Mouse (Mus musculus): ENCODE data around the gene Ppp2r1a. TPM values are rescaled to one million over a fixed set of nuclear protein-coding genes. Genes with fewer than 3 reads are reported as not detected.

Ppp2r1a gene
- total RNA-seq (2017), result 105 to 145 TPM (median 139 TPM) in 3 replicates

DNA sequence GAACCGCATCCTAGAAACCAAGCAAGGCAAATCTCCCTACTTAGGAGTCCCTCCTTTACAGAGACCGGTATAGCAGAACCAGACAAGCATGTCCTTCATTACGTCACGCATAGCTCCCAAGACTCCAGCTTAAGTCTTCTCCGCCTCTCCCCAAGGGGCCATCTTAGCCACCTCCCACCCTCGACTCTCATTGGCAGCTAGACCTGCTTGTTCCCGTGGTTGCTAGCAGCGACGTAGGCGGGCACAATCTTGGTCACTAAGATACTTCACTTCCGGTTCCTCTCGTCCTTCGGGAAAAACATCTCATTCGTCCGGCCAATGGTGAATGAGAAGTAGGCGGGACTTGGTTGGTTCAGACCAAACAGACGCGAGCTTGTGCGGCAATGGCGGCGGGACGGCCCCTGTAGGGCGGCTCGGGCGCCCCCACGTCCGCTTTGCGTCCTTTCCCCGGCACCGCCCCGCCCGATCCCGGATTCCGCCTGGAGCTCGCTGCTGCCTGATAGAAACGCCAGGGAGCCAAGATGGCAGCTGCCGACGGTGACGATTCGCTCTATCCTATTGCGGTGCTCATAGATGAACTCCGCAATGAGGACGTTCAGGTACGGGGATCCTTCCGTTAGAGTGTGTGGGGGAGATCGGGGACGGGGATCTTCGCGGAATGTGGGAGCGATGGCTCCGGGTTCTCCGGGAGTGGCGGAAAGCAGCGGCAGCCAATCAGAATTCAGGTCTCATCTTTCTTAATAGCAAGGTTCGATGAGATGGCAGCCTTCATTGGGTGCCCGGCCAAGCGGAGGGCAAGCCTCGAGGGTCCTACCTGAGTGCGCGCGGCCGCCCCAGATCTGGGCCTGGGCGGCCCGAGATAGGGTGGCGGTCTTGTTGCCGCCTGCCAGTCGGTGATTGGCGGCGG, at the start of gene Ppp2r1a:
TSS of gene Ppp2r1a (plus strand) at position 327 of the 907 bp plus-strand sequence.
- peak; percentile 98 for ATAC-seq (replicated peaks; ENCODE audit: insufficient number of reproducible peaks, low FRiP score, low TSS enrichment, poor library complexity, severe bottlenecking)

DNA sequence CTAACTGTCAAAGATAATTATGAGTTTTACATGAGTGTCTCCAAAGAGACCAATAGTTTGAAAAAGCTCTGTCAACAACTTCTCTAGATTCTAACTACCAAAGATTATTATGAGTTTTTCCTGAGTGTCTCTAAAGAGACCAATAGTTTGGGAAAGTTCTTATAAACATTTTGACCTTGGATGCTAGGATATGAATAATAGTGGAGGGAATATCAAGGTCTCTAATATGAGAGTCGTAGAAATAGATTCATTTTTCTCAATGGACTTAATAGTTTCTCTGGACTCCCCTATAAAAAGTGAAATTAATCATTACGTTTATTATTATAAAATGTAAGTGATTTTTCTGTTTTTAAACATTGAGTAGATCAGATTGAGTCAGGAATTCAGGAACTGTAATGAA, 40.1 kb upstream of the Ppp2r1a start, which contains the start of gene Vmn1r231:
TSS of gene Vmn1r231 (minus strand) at position 101 of the 400 bp plus-strand sequence.
- ATAC-seq (replicated peaks; ENCODE audit: insufficient number of reproducible peaks, low FRiP score, low TSS enrichment, poor library complexity, severe bottlenecking), result no peak

DNA sequence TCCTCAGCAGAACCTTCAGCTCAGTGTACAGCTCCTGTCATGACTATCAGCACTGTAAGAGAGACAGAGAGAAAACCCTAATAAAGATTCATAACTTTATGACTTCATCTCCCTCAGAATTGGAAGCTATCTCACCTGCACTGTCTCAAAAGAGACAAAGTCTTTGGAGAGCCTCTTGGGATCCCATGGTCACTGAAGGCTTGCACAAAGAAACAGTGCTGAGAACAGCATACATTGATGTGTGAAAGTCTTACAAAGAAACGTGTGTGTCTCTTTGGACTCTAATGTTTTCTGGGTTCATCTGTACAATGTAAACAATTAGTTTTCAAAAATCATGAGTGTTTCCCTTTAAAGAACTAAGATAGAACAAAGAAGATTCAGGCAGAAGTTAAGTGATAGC, 25.5 kb upstream of the Ppp2r1a start, which contains the start of gene Vmn1r232:
TSS of gene Vmn1r232 (minus strand) at position 101 of the 400 bp plus-strand sequence.
- no peak for ATAC-seq (replicated peaks; ENCODE audit: insufficient number of reproducible peaks, low FRiP score, low TSS enrichment, poor library complexity, severe bottlenecking)

DNA sequence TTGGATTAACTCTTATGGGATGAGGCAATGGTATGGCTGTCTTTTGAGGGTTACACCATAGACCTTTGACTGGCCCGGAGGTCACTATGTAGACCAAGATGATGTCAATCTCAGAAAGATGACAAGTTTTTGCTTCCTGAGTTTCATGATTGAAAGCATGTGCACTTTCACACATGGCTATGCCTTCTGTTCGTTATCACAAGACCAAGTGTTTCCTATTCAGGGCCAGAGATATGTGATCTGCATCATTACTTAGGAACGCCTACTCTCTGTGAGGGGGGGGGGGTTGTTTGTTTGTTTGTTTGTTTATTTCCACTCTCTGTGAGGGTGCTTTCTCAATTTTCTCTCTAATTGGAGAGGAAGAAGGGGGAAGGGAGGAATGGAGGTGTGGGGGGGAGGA, 885 bp upstream of the Ppp2r1a start:
- no peak for ATAC-seq (replicated peaks; ENCODE audit: insufficient number of reproducible peaks, low FRiP score, low TSS enrichment, poor library complexity, severe bottlenecking)

DNA sequence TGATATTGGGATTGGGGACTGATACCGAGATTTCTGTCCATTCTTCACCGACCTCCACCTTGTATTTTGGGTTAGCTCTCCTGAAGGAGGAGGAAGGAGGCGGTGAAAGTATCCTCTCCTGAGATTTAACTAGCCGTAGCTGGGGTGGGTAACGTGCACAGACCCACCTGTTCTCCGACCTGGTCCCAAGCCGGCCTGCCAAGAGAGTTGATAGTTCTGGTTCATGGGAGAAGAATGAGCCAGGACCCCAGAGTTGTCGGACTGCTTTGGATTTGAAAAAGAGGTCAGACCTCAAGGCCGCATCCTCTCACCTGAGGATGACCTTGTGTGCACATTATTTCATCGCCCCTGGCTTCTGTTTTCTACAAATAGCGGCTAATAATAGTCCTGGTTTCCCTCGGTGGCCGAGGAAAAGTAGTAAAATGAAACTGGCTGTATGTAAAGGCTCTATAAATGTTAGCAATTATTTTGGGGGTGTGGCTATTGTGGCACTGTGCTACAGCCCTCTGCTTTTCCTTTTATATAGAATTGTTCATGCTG, 985 bp downstream of the Ppp2r1a start:
- no peak for ATAC-seq (replicated peaks; ENCODE audit: insufficient number of reproducible peaks, low FRiP score, low TSS enrichment, poor library complexity, severe bottlenecking)

DNA sequence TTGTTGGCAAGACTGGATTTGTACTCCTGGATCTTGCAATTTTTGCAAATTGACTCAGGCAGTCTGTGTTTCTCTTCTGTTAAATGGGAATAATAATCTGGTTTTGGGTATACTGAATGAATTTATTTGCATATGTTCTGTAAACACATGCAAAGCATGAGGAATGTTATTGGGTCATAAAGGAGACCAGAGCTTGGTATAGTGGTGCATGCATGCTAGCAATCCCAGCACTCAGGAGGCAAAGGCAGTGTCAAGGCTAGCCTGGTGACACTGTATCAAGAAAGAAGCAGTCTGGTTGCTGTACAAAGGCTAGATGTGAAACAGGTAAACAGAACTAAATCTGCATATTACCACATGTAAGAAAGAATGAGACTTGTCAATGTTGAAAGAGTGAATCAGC, 1.5 kb downstream of the Ppp2r1a start:
- no peak for ATAC-seq (replicated peaks; ENCODE audit: insufficient number of reproducible peaks, low FRiP score, low TSS enrichment, poor library complexity, severe bottlenecking)

DNA sequence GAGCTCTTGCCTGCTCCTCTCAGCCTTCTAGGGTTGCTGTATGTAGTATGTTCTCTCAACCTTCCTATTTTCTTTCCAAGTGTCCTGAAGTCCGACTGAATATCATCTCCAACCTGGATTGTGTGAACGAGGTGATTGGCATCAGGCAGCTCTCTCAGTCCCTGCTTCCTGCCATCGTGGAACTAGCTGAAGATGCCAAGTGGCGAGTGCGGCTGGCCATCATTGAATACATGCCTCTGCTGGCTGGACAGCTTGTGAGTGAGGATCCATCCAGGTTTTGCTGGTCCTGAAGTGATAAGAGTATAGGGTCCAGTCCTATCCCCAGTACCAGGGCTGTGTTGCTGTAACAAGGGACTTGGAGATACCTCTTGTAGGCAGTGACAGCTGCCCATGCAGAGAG, 15.3 kb downstream of the Ppp2r1a start:
- no peak for ATAC-seq (replicated peaks; ENCODE audit: insufficient number of reproducible peaks, low FRiP score, low TSS enrichment, poor library complexity, severe bottlenecking)

DNA sequence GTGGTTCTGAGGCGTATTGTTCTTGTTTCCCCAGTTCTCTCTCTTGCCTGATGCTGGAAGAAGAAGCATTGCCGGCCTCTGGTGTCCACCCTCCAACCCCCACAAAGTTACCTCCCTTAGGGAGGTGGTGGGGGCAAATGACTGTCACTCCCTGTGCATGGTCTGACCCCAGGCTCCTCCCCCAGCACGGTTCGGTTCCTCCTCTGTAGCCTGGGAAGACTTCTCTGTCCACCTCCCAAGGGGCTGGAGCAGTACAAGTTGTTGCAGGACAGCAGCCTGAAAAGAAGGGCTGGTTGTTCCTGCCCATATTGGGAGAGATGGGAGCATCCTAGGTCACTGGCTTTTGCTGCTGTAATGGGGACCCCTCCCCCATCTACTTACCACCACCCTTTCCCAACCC, 20.3 kb downstream of the Ppp2r1a start:
- no peak for ATAC-seq (replicated peaks; ENCODE audit: insufficient number of reproducible peaks, low FRiP score, low TSS enrichment, poor library complexity, severe bottlenecking)

DNA sequence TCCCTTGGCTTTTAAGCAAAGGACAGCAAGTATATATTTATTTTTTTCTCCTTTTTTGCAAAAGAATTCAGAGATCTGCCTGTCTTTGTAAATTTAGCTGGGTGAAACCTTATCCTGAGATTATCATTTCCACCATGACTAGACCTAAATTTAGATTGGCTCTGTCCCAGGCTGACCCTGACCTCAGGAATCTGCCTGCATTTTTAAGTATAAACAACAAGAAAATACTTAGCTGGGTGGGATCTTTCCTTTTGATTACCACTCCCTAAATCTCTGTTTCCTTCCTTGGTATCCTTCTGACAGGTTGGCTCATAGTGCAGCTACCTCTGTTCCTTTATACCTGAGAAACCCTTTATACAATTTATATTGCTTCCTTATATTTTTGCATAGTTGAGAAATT, 21.6 kb downstream of the Ppp2r1a start:
- ATAC-seq (replicated peaks; ENCODE audit: insufficient number of reproducible peaks, low FRiP score, low TSS enrichment, poor library complexity, severe bottlenecking), result no peak

DNA sequence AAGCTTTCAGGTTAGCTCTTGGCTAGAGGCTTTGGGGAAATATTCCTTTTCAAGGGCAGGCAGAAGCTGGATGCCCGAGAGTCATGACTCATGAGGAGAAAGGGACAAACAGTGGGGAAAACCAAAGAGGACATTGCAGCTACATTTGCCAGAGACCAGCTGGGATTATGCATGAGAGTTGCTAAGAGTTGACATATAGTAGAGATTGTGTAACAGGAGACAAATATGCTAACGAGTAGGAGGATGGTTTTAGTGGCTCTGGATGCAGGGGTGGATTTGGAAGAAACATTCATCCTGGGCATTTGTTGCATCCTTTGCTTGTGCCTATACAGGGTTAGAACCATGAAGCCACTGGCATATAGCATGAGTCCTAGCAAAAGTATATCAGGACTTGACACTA, 48.6 kb downstream of the Ppp2r1a start:
- no peak for ATAC-seq (replicated peaks; ENCODE audit: insufficient number of reproducible peaks, low FRiP score, low TSS enrichment, poor library complexity, severe bottlenecking)

DNA sequence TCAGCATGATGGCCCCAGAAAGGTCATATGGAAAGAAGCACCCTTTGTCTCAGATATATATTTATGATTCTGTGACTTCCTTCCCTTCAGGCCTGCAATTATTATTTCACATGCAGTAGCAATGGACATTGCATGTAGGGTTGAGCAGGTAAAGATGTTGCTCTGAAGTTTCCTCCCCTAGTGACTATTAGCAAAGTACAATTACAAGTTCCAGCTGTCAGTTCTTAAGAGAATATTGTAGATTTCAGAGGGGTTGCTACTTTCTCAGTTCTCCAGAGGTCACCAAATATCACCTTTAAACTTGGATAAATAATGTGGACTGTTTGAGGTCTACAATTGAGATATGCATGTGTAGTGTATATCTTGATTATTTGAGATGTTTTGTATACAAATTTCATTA, 51.3 kb downstream of the Ppp2r1a start, which contains the start of gene Vmn1r233:
TSS of gene Vmn1r233 (minus strand) at position 101 of the 400 bp plus-strand sequence.
- ATAC-seq (replicated peaks; ENCODE audit: insufficient number of reproducible peaks, low FRiP score, low TSS enrichment, poor library complexity, severe bottlenecking), result no peak

DNA sequence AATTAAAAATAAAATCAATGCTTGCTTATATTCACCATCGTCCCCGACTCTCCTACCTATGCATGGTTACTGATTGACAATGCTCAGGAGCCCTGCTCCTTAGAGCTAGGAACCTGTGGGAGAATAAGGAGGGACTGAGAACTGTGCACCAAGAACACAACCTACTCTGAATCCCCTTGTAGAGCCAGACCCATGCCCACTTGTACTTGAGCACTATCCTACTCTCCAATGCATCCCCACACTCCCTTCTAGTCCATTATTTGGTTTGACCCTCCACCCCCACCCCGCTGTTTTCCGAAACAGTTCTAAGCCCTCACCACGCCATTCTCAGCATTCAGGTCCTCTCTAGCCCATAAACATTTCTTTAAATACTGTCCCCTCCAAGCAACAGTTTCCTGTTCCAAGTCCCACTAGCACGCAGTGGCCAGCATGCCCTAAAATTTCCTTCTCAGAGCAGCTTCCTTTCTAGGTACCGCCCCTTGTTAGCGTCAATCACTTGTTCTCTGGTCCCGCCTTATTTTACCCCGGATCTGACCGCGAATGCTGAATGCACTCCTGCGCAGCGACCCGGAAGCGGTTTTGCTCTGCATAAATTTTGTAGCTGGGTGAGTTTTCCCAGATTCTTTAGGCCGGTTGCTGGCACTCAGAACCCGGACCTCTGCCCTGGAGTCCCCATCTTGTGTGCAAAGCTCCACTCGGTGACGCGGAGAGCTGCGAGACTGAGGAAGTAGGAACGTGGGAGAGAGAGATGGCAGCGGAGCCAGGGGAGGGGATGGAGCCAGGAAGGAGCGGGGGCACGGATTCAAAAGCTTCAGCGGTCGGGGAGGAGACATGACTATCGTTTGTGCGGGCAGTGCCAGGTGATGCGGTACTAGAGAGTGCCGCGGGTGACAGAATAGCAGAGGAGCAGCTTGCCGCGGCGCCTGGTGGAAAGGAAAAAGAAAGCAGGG, 63.5 kb downstream of the Ppp2r1a start, which contains the start of gene Zfp160:
TSS of gene Zfp160 (plus strand) at position 522 of the 950 bp plus-strand sequence.
- peak; percentile 96 for ATAC-seq (replicated peaks; ENCODE audit: insufficient number of reproducible peaks, low FRiP score, low TSS enrichment, poor library complexity, severe bottlenecking)

DNA sequence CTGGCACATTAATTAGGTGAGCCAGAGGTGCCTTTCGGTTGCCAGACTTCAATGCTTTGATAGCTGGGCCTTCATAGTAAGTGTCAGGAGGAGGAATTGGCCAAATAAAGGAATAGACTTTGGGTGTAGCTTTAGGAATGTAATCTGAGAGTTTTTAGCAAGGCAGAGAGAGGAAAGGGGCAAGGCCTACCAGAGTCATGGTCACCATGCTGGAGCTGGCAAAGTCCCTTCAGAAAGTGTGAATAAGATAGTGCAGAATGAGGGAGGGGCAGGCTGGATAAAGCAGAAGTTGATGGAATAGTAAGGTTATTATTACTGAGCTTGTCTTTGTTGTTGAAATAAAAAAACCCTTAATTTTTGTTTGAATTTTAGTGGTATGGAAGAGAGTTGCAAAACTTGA, 64.6 kb downstream of the Ppp2r1a start:
- no peak for ATAC-seq (replicated peaks; ENCODE audit: insufficient number of reproducible peaks, low FRiP score, low TSS enrichment, poor library complexity, severe bottlenecking)

Other genes with a start within 250 kb of the Ppp2r1a start
- not detected in 3 replicates for gene Vmn1r227, start 215.5 kb upstream of the Ppp2r1a start, total RNA-seq (2017)
- 0.95 TPM in 1 of 3 replicates, not detected in the others for gene Vmn1r228, start 159.2 kb upstream of the Ppp2r1a start, total RNA-seq (2017)
- not detected in 3 replicates for gene Vmn1r229, start 133.8 kb upstream of the Ppp2r1a start, total RNA-seq (2017)
- gene Vmn1r230, start 104.9 kb upstream of the Ppp2r1a start, total RNA-seq (2017), result not detected in 3 replicates
- not detected in 3 replicates for gene Vmn1r231, start 40.2 kb upstream of the Ppp2r1a start, total RNA-seq (2017)
- gene Vmn1r232, start 25.6 kb upstream of the Ppp2r1a start, total RNA-seq (2017), result not detected in 3 replicates
- not detected in 3 replicates for gene Vmn1r233, start 51.2 kb downstream of the Ppp2r1a start, total RNA-seq (2017)
- 14.8 to 28.5 TPM (median 21.0 TPM) in 3 replicates for gene Zfp160, start 63.6 kb downstream of the Ppp2r1a start, total RNA-seq (2017)

All from monocyte, adult 5-6 weeks (primary cell).